Mouse (Mus musculus): Measurements from ENCODE around the gene Qpctl. TPM values are rescaled to one million over a fixed set of nuclear protein-coding genes. Genes with fewer than 3 reads are reported as not detected.

The Qpctl gene
- polyA plus RNA-seq, 2 experiments: 11.1 to 13.2 TPM

GRCm38 (mm10) chr7:19164978-19165377 is 15.9 kb upstream of the Qpctl start:
- no peak overlapping the region for H3K9ac ChIP-seq (ENCODE audit: low read depth, low read length, severe bottlenecking)
- DNase-seq (ENCODE audit: low spot score) (no peak), ATAC-seq (ENCODE audit: low FRiP score, low read depth) (no peak)
- no peaks in the 10 kb centered on the region for H3K9me3 ChIP-seq (ENCODE audit: control insufficient read depth, low read length)
- no peak for TF ChIP-seq POLR2A (IDR thresholded peaks at IDR 0.05; ENCODE audit: borderline replicate concordance, extremely low read depth, insufficient read depth, insufficient read length)
- H3K27ac ChIP-seq (replicated peaks; ENCODE audit: low read depth, low read length): no peak overlapping the region
- peaks cover 13% of the 10 kb centered on the region for H3K27me3 ChIP-seq (ENCODE audit: control insufficient read depth, insufficient read depth, low read length)
- no peak overlapping the region for H3K4me3 ChIP-seq (replicated peaks; ENCODE audit: low read length)
- peak overlapping the region; percentile 37 for H3K4me2 ChIP-seq (replicated peaks; ENCODE audit: low read depth, low read length, severe bottlenecking)
- H3K36me3 ChIP-seq (ENCODE audit: control insufficient read depth, insufficient read depth, low read length): no peaks in the 10 kb centered on the region
- peaks cover 19% of the 10 kb centered on the region; the same call in 1 of the 2 replicates for H3K4me1 ChIP-seq (ENCODE audit: control insufficient read depth, insufficient read depth, low read length)
- 4% methylated on average over 13 of the region's 13 CpGs for WGBS

- peak; percentile 49 for DNase-seq (ENCODE audit: low spot score)
- H3K4me1 ChIP-seq (ENCODE audit: control insufficient read depth, insufficient read depth, low read length): peaks cover 19% of the 10 kb centered on the region; the same call in 1 of the 2 replicates
- no peak for TF ChIP-seq POLR2A (IDR thresholded peaks at IDR 0.05; ENCODE audit: borderline replicate concordance, extremely low read depth, insufficient read depth, insufficient read length)
- H3K9me3 ChIP-seq (ENCODE audit: control insufficient read depth, low read length): no peaks in the 10 kb centered on the region
- ATAC-seq (ENCODE audit: low FRiP score, low read depth): peak; percentile 78
- WGBS: 0% methylated on average over 6 of the region's 6 CpGs
- H3K9ac ChIP-seq (ENCODE audit: low read depth, low read length, severe bottlenecking): no peak overlapping the region
- H3K27me3 ChIP-seq (ENCODE audit: control insufficient read depth, insufficient read depth, low read length): peaks cover 21% of the 10 kb centered on the region
- no peak overlapping the region for H3K27ac ChIP-seq (replicated peaks; ENCODE audit: low read depth, low read length)
- H3K36me3 ChIP-seq (ENCODE audit: control insufficient read depth, insufficient read depth, low read length): no peaks in the 10 kb centered on the region
- peak overlapping the region; percentile 14 for H3K4me3 ChIP-seq (replicated peaks; ENCODE audit: low read length)
- peak overlapping the region; percentile 37 for H3K4me2 ChIP-seq (replicated peaks; ENCODE audit: low read depth, low read length, severe bottlenecking)
Observed at GRCm38 (mm10) chr7:19164189-19164588, 15.1 kb upstream of the Qpctl start.

- H3K9me3 ChIP-seq (ENCODE audit: control insufficient read depth, low read length): no peaks in the 10 kb centered on the region
- no peak for TF ChIP-seq POLR2A (IDR thresholded peaks at IDR 0.05; ENCODE audit: borderline replicate concordance, extremely low read depth, insufficient read depth, insufficient read length)
- H3K9ac ChIP-seq (ENCODE audit: low read depth, low read length, severe bottlenecking): 0 out of 2 replicates have a peak overlapping the region, but pooled peaks have one; percentile 7
- H3K27me3 ChIP-seq (ENCODE audit: control insufficient read depth, insufficient read depth, low read length): peaks cover 25% of the 10 kb centered on the region
- DNase-seq (ENCODE audit: low spot score) (no peak), ATAC-seq (ENCODE audit: low FRiP score, low read depth) (0 out of 2 replicates have a peak, but pooled peaks have one; percentile 2)
- peaks cover 19% of the 10 kb centered on the region; the same call in 1 of the 2 replicates for H3K4me1 ChIP-seq (ENCODE audit: control insufficient read depth, insufficient read depth, low read length)
- H3K36me3 ChIP-seq (ENCODE audit: control insufficient read depth, insufficient read depth, low read length): no peaks in the 10 kb centered on the region
- no peak overlapping the region for H3K27ac ChIP-seq (replicated peaks; ENCODE audit: low read depth, low read length)
- H3K4me3 ChIP-seq (replicated peaks; ENCODE audit: low read length): 0 out of 2 replicates have a peak overlapping the region, but pooled peaks have one; percentile 14
- 30% methylated on average over 12 of the region's 12 CpGs for WGBS
- peak overlapping the region; percentile 37 for H3K4me2 ChIP-seq (replicated peaks; ENCODE audit: low read depth, low read length, severe bottlenecking)
Observed at GRCm38 (mm10) chr7:19163752-19164151, 14.7 kb upstream of the Qpctl start.

- no peaks in the 10 kb centered on the region for H3K36me3 ChIP-seq (ENCODE audit: control insufficient read depth, insufficient read depth, low read length)
- H3K9ac ChIP-seq (ENCODE audit: low read depth, low read length, severe bottlenecking): no peak overlapping the region
- no peak for TF ChIP-seq POLR2A (IDR thresholded peaks at IDR 0.05; ENCODE audit: borderline replicate concordance, extremely low read depth, insufficient read depth, insufficient read length)
- DNase-seq (ENCODE audit: low spot score): no peak
- no peak overlapping the region for H3K4me2 ChIP-seq (replicated peaks; ENCODE audit: low read depth, low read length, severe bottlenecking)
- no peak overlapping the region for H3K27ac ChIP-seq (replicated peaks; ENCODE audit: low read depth, low read length)
- H3K27me3 ChIP-seq (ENCODE audit: control insufficient read depth, insufficient read depth, low read length): peaks cover 28% of the 10 kb centered on the region
- ATAC-seq (ENCODE audit: low FRiP score, low read depth): no peak
- H3K9me3 ChIP-seq (ENCODE audit: control insufficient read depth, low read length): no peaks in the 10 kb centered on the region
- peaks cover 19% of the 10 kb centered on the region; the same call in 1 of the 2 replicates for H3K4me1 ChIP-seq (ENCODE audit: control insufficient read depth, insufficient read depth, low read length)
- no peak overlapping the region for H3K4me3 ChIP-seq (replicated peaks; ENCODE audit: low read length)
- 89% methylated on average over 7 of the region's 7 CpGs for WGBS
Observed at GRCm38 (mm10) chr7:19162928-19163327, 13.8 kb upstream of the Qpctl start.

GRCm38 (mm10) chr7:19160115-19160514 is 11.0 kb upstream of the Qpctl start:
- H3K9ac ChIP-seq (ENCODE audit: low read depth, low read length, severe bottlenecking): peak overlapping the region; percentile 13; the same call in 1 of the 2 replicates
- WGBS: 1% methylated on average over 20 of the region's 20 CpGs
- DNase-seq (ENCODE audit: low spot score): no peak

More at GRCm38 (mm10) chr7:19160115-19160514, 11.0 kb upstream of the Qpctl start:
- Histone ChIP-seq H3K4me1 (ENCODE audit: control insufficient read depth, insufficient read depth, low read length) (peaks cover 19% of the 10 kb centered on the region), H3K4me3 (replicated peaks; ENCODE audit: low read length) (peak overlapping the region; percentile 31), H3K4me2 (replicated peaks; ENCODE audit: low read depth, low read length, severe bottlenecking) (peak overlapping the region; percentile 55), H3K27ac (replicated peaks; ENCODE audit: low read depth, low read length) (no peak overlapping the region), H3K9me3 (ENCODE audit: control insufficient read depth, low read length) (no peaks in the 10 kb centered on the region), H3K27me3 (ENCODE audit: control insufficient read depth, insufficient read depth, low read length) (peaks cover 25% of the 10 kb centered on the region), H3K36me3 (ENCODE audit: control insufficient read depth, insufficient read depth, low read length) (no peaks in the 10 kb centered on the region)
- no peak for TF ChIP-seq POLR2A (IDR thresholded peaks at IDR 0.05; ENCODE audit: borderline replicate concordance, extremely low read depth, insufficient read depth, insufficient read length)
- ATAC-seq (ENCODE audit: low FRiP score, low read depth): peak; percentile 46; the same call in 1 of the 2 replicates
